Mouse (Mus musculus) Patski (cell line): ENCODE results near the gene Ntrk3. TPM values are rescaled to one million over a fixed set of nuclear protein-coding genes. Genes with fewer than 3 reads are reported as not detected.

Experiments used
- ATAC-seq: fragments of 100-300 bp; one replicate; pipeline ENCODE4 v1.8.0; 2021
- CTCF ChIA-PET: fragments of 350-600 bp; sonication (Branson Sonifier 250); formaldehyde crosslinking; loops from one replicate; lab custom pipeline; 2022; ENCODE audit warnings: inconsistent platforms; lab: Charles Lee
- POLR2A ChIA-PET: fragments of 350-600 bp; sonication (Branson Sonifier 250); formaldehyde crosslinking; loops from one replicate; lab custom pipeline; 2022; ENCODE audit warnings: antibody characterized with exemption, inconsistent platforms; lab: Charles Lee
- DNase-seq: peaks from one replicate; pipeline ENCODE4 v3.0.0-alpha.2; 2011; ENCODE audit warnings: low read depth, low spot score
- H3K27me3 ChIP-seq: fragments of 371-371 bp; one replicate; pipeline ENCODE4 v1.5.1; 2021
- CTCF ChIP-seq: fragments of 100-300 bp; IDR thresholded peaks from one replicate; pipeline ENCODE4 v1.5.1; 2021
- in situ Hi-C: fragments of 300-500 bp; cut with MboI; formaldehyde crosslinking; loops from 3 replicates; pipeline ENCODE4 v1.11.1; 2018; ENCODE audit warnings: low pct_unique_long_range_greater_than_20kb, mixed read lengths
- polyA plus RNA-seq: library from polyadenylated mRNA; unstranded; gene quantifications from one replicate; pipeline ENCODE4 v1.2.3, GENCODE M21; 2021

The Ntrk3 gene
- polyA plus RNA-seq, 1 experiment from 2014 or later: 13.7 TPM

DNA sequence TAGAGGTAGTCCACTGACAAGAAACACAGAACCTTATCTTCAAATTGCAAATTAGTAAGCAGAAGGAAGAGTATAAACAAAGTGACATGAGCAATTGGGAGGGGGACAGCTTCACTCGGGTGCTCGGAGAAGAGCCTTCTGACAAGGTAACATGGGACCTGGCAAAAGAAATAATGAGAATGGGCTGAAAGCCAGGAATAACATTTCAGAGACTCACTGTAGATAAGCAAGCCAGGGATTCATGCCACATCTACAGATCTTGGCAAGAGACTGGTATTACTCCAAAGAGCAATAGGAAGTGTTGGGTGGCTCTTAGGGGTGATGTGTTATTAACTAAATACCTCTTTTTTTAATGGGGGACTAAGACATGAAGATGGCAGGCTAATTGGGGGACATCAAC lies 258.9 kb downstream of the Ntrk3 start:
- CTCF ChIA-PET: no interaction called here
- ATAC-seq: no peak
- H3K27me3 ChIP-seq: no peaks in the 10 kb centered on the region
- no peak for TF ChIP-seq CTCF
- no peak for DNase-seq
- POLR2A ChIA-PET: no interaction called here
- in situ Hi-C loops: no loop called here

GRCm38 (mm10) chr7:78471755-78472154 lies 266.1 kb downstream of the Ntrk3 start:
- in situ Hi-C loops: no loop called here
- H3K27me3 ChIP-seq: no peaks in the 10 kb centered on the region
- POLR2A ChIA-PET: no interaction called here
- no peak for DNase-seq
- CTCF ChIA-PET: no interaction called here
- ATAC-seq: no peak
- TF ChIP-seq CTCF: no peak

DNA sequence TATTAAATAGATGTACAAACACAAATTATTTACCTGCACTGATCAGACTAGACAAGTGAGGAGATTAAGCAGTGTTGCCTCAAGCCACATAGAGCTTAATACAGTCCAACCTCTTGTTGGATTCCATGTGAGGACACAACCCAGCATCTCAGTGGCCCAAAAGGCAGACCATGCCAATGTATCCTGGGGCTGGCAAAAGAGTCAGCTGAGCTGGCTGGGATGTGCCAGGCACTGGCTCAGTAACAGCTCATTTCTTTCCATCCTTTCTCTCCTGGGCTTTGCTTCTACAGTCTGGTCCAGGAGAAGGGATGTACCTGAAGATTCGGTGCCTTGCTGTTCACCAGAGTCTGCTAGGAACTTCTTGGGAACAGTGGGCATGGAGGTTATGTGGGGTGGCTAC lies 266.5 kb downstream of the Ntrk3 start:
- in situ Hi-C loops: no loop called here

DNA sequence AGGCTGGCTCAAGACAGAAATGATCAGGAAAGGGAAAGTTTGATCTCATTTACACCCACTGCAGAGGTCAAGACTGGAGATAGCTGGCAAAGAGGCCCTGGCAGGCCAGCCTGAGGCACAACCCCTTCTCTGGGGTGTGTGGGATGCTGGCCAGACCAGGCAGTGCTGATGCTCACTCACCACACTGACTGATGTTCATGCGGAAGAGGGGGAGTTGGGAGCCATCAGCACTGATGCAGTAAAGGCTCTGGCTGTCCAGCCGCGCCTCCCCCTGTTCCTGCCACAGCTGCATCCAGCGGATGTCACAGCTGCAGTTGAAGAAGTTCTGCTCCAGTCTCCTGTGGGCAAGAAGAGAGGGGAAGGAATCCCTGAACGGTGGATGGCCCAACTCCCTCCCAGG lies 275.2 kb downstream of the Ntrk3 start:
- no peaks in the 10 kb centered on the region for H3K27me3 ChIP-seq
- ATAC-seq (no peak), DNase-seq (no peak)
- CTCF ChIA-PET: interaction anchor here (1.3 kb wide), 1 partner anchor 69 kb away, joined by 3 read pairs; no protein-coding TSS in a partner anchor
- TF ChIP-seq CTCF: no peak
- POLR2A ChIA-PET: no interaction called here
- in situ Hi-C loops: no loop called here

More for the DNA sequence above, 266.5 kb downstream of the Ntrk3 start:
- DNase-seq: no peak
- TF ChIP-seq CTCF: no peak
- CTCF ChIA-PET: no interaction called here
- H3K27me3 ChIP-seq: no peaks in the 10 kb centered on the region
- POLR2A ChIA-PET: no interaction called here
- ATAC-seq: no peak

DNA sequence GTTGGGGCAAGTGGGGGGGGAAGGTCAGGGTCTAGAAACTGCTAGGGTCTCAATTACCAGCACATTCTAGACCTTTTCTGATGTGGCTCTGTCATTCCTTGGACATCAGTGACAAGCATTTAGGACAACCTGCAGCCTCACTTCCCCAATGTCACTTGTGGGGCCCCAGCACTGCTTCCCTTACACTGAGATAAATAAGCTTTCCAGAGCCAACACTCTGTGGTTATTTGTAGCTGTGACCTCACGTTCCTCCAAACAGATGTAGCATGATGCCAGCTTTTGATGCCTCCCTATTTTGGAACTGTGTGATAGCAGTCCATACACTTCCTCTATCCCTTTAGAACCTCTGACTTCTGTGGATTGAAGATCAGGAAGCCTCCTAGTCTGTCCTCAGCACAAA lies 278.8 kb downstream of the Ntrk3 start:
- ChIA-PET CTCF (interaction anchor here (1.8 kb wide), 1 partner anchor 12 kb away, joined by 4 read pairs; no protein-coding TSS in a partner anchor), POLR2A (no interaction called here)
- DNase-seq (no peak), ATAC-seq (no peak)
- no peaks in the 10 kb centered on the region for H3K27me3 ChIP-seq
- no peak for TF ChIP-seq CTCF
- in situ Hi-C loops: no loop called here

DNA sequence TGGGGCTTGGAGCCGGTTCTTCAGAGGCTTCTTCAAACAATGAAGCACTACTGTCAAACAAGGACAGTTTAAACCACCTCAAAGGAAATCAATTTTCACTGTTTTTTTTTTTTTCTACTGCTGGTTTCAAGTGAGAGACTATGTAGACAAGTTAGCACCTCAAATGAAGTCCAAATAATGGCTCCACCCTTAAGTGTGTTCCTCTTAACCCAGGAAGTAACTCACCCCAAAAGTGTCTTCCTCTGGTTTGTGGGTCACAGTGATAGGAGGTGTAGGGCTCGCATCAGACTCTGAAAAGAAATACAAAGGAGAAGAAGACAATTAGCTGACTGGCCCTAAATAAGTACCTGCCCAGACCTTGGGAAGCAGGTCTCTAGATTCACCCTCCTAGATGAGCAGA lies 286.1 kb downstream of the Ntrk3 start:
- no peak for DNase-seq
- no peaks in the 10 kb centered on the region for H3K27me3 ChIP-seq
- no peak for ATAC-seq
- in situ Hi-C loops: no loop called here
- ChIA-PET CTCF (no interaction called here), POLR2A (no interaction called here)
- no peak for TF ChIP-seq CTCF

GRCm38 (mm10) chr7:78449909-78450592 lies 287.8 kb downstream of the Ntrk3 start:
- POLR2A ChIA-PET: no interaction called here
- H3K27me3 ChIP-seq: no peaks in the 10 kb centered on the region
- TF ChIP-seq CTCF: no peak
- in situ Hi-C loops: no loop called here
- CTCF ChIA-PET: no interaction called here
- DNase-seq: no peak
- no peak for ATAC-seq

- no peaks in the 10 kb centered on the region for H3K27me3 ChIP-seq
- DNase-seq (no peak), ATAC-seq (no peak)
- no peak for TF ChIP-seq CTCF
- in situ Hi-C loops: no loop called here
- ChIA-PET CTCF (no interaction called here), POLR2A (no interaction called here)
Measured at GRCm38 (mm10) chr7:78448841-78449240, 289.0 kb downstream of the Ntrk3 start.

GRCm38 (mm10) chr7:78443373-78444036 lies 294.3 kb downstream of the Ntrk3 start:
- ChIA-PET POLR2A (no interaction called here), CTCF (interaction anchor here (0.6 kb wide), 1 partner anchor 41 kb away, joined by 3 read pairs; no protein-coding TSS in a partner anchor)
- TF ChIP-seq CTCF: no peak
- DNase-seq: no peak
- H3K27me3 ChIP-seq: no peaks in the 10 kb centered on the region
- in situ Hi-C loops: no loop called here
- ATAC-seq: no peak

- in situ Hi-C loops: no loop called here
- DNase-seq: no peak
- no peak for TF ChIP-seq CTCF
- no peaks in the 10 kb centered on the region for H3K27me3 ChIP-seq
- POLR2A ChIA-PET: no interaction called here
- no peak for ATAC-seq
- CTCF ChIA-PET: no interaction called here
Measured at GRCm38 (mm10) chr7:78441706-78442105, 296.1 kb downstream of the Ntrk3 start.

- no peak for TF ChIP-seq CTCF
- ChIA-PET POLR2A (no interaction called here), CTCF (no interaction called here)
- DNase-seq (no peak), ATAC-seq (no peak)
- H3K27me3 ChIP-seq: no peaks in the 10 kb centered on the region
- in situ Hi-C loops: no loop called here
Measured at GRCm38 (mm10) chr7:78440896-78441295, 296.9 kb downstream of the Ntrk3 start.
